Comparison of ENCODE assay signal across 17 mouse cellular contexts in genomic region chr2:92198126-92198525, GRCm38 (mm10).
DNase-seq lines count a peak whose midpoint lies in the region; ATAC-seq and TF ChIP-seq lines count a peak whose summit lies in the region.
"Had no signal": no experiment of that assay in that cellular context is flagged by ENCODE, and none has a peak within 500 bp of the region (broad histone marks: within the 10 kb centered on the region; RNA-seq: fewer than 3 reads in every experiment).

No protein-coding gene starts in this region.

- TF ChIP-seq CTCF in lung, adult 2 months (IDR thresholded peaks at IDR 0.05; ENCODE audit: insufficient read depth, low read length): no peak
- no peak for TF ChIP-seq CTCF in hindbrain, postnatal 0 days (IDR thresholded peaks at IDR 0.05; ENCODE audit: low read depth)

- no peak overlapping the region for H3K9ac ChIP-seq in hindbrain, embryonic 14.5 days
- H3K9ac ChIP-seq in hindbrain, embryonic 12.5 days: no peak overlapping the region
- peak overlapping the region; percentile 6; the same call in 1 of the 2 replicates for H3K9ac ChIP-seq in forebrain, embryonic 15.5 days (replicated peaks)
- H3K9ac ChIP-seq in hindbrain, postnatal 0 days (replicated peaks; ENCODE audit: low read length): no peak overlapping the region
- H3K9ac ChIP-seq: liver, embryonic 13.5 days had no signal

- no peaks in the 10 kb centered on the region for H3K36me3 ChIP-seq in hindbrain, embryonic 14.5 days (replicated peaks; ENCODE audit: control insufficient read depth, insufficient read depth)
- H3K36me3 ChIP-seq in hindbrain, embryonic 12.5 days: no peaks in the 10 kb centered on the region
- no peaks in the 10 kb centered on the region for H3K36me3 ChIP-seq in forebrain, embryonic 15.5 days
- H3K36me3 ChIP-seq in hindbrain, postnatal 0 days (ENCODE audit: insufficient read depth, low read length): no peaks in the 10 kb centered on the region
- H3K36me3 ChIP-seq: liver, embryonic 13.5 days had no signal

- H3K27ac ChIP-seq in hindbrain, embryonic 14.5 days: peak overlapping the region; percentile 6; the same call in 1 of the 2 replicates
- H3K27ac ChIP-seq in hindbrain, embryonic 12.5 days: no peak overlapping the region
- peak overlapping the region; percentile 85 for H3K27ac ChIP-seq in forebrain, embryonic 15.5 days (replicated peaks)
- H3K27ac ChIP-seq in hindbrain, postnatal 0 days: peak overlapping the region; percentile 67
- H3K27ac ChIP-seq: left cerebral cortex, adult 2 months; liver, embryonic 13.5 days had no signal

- H3K4me1 ChIP-seq in hindbrain, embryonic 14.5 days (replicated peaks; ENCODE audit: control insufficient read depth, insufficient read depth, low read length): peaks cover 9% of the 10 kb centered on the region
- peaks cover 13% of the 10 kb centered on the region; the same call in 1 of the 2 replicates for H3K4me1 ChIP-seq in hindbrain, embryonic 12.5 days
- peaks cover 11% of the 10 kb centered on the region for H3K4me1 ChIP-seq in lung, adult 2 months (ENCODE audit: control insufficient read depth, insufficient read depth, low read length)
- H3K4me1 ChIP-seq in forebrain, embryonic 15.5 days: peaks cover 26% of the 10 kb centered on the region
- no peaks in the 10 kb centered on the region for H3K4me1 ChIP-seq in hindbrain, postnatal 0 days (ENCODE audit: insufficient read depth, low read length)

- H3K27me3 ChIP-seq in hindbrain, embryonic 14.5 days (ENCODE audit: control insufficient read depth, insufficient read depth, low read length): no peaks in the 10 kb centered on the region
- H3K27me3 ChIP-seq in hindbrain, embryonic 12.5 days: no peaks in the 10 kb centered on the region
- no peaks in the 10 kb centered on the region for H3K27me3 ChIP-seq in forebrain, embryonic 15.5 days
- H3K27me3 ChIP-seq in hindbrain, postnatal 0 days (ENCODE audit: insufficient read depth, low read length): no peaks in the 10 kb centered on the region
- H3K27me3 ChIP-seq: liver, embryonic 13.5 days had no signal

- WGBS in hindbrain, embryonic 14.5 days: 52% methylated on average over 6 of the region's 6 CpGs
- WGBS in hindbrain, embryonic 12.5 days: 75% methylated on average over 6 of the region's 6 CpGs
- WGBS in lung, adult 2 months: 27% methylated on average over 6 of the region's 6 CpGs
- WGBS in forebrain, embryonic 15.5 days: 21% methylated on average over 6 of the region's 6 CpGs
- WGBS in hindbrain, postnatal 0 days: 39% methylated on average over 6 of the region's 6 CpGs

- no peak overlapping the region for H3K4me3 ChIP-seq in hindbrain, embryonic 14.5 days (replicated peaks; ENCODE audit: low read length)
- no peak overlapping the region for H3K4me3 ChIP-seq in hindbrain, embryonic 12.5 days
- no peak overlapping the region for H3K4me3 ChIP-seq in lung, adult 2 months (replicated peaks; ENCODE audit: extremely low read depth, low read depth, low read length)
- H3K4me3 ChIP-seq in forebrain, embryonic 15.5 days: no peak overlapping the region
- H3K4me3 ChIP-seq in hindbrain, postnatal 0 days (ENCODE audit: low read length): no peak overlapping the region
- H3K4me3 ChIP-seq: left cerebral cortex, adult 2 months; liver, embryonic 13.5 days had no signal

- TF ChIP-seq POLR2A in lung, adult 2 months (IDR thresholded peaks at IDR 0.05; ENCODE audit: borderline replicate concordance, extremely low read depth, low read depth, low read length): no peak

- no peak for ATAC-seq in hindbrain, embryonic 14.5 days (ENCODE audit: low FRiP score)
- no peak for ATAC-seq in hindbrain, embryonic 12.5 days (ENCODE audit: low FRiP score)
- no peak for ATAC-seq in forebrain, embryonic 15.5 days (replicated peaks)
- ATAC-seq in hindbrain, postnatal 0 days: peak; percentile 56
- ATAC-seq: CD4-positive, CD25-positive, alpha-beta regulatory T cell, adult 4 months had no signal

- peak; percentile 27 for DNase-seq in hindbrain, embryonic 14.5 days (ENCODE audit: low spot score)
- DNase-seq in lung, postnatal 36 days: peak; percentile 21
- no peak for DNase-seq in lung, adult 2 months
- peak; percentile 60 for DNase-seq in hindbrain, postnatal 0 days (ENCODE audit: low spot score)
- no peak for DNase-seq in spleen, adult 12 weeks (ENCODE audit: low spot score)
- no peak for DNase-seq in urinary bladder, postnatal 14 days (ENCODE audit: low spot score)
- DNase-seq: adrenal gland, postnatal 10 days; heart, postnatal 4 days; kidney, adult 18-20 months; kidney, postnatal 36 days; liver, embryonic 13.5 days; thymus, postnatal 36 days had no signal

- 0 out of 2 replicates have a peak overlapping the region, but pooled peaks have one; percentile 7 for H3K4me2 ChIP-seq in hindbrain, embryonic 14.5 days (replicated peaks)
- H3K4me2 ChIP-seq in hindbrain, embryonic 12.5 days (replicated peaks): no peak overlapping the region
- peak overlapping the region; percentile 7 for H3K4me2 ChIP-seq in forebrain, embryonic 15.5 days (replicated peaks)
- peak overlapping the region; percentile 40 for H3K4me2 ChIP-seq in hindbrain, postnatal 0 days (ENCODE audit: low read depth, low read length)
- H3K4me2 ChIP-seq: heart, embryonic 11.5 days; liver, embryonic 13.5 days had no signal

- no peaks in the 10 kb centered on the region for H3K9me3 ChIP-seq in hindbrain, embryonic 14.5 days (ENCODE audit: control insufficient read depth, low read length)
- H3K9me3 ChIP-seq in hindbrain, embryonic 12.5 days (replicated peaks): no peaks in the 10 kb centered on the region
- H3K9me3 ChIP-seq in forebrain, embryonic 15.5 days: no peaks in the 10 kb centered on the region
- no peaks in the 10 kb centered on the region for H3K9me3 ChIP-seq in hindbrain, postnatal 0 days (ENCODE audit: low read length)
- H3K9me3 ChIP-seq: liver, embryonic 13.5 days had no signal

Comparison
In these comparisons a context has a peak if more than half of its experiments do, and no peak if none do; other contexts are left out.
1. DNase-seq: peak in hindbrain, embryonic 14.5 days (single experiment), lung, postnatal 36 days (single experiment) and hindbrain, postnatal 0 days (single experiment); none in lung, adult 2 months (single experiment), spleen, adult 12 weeks (single experiment) and urinary bladder, postnatal 14 days (single experiment).